Mouse (Mus musculus): ENCODE data around the gene Rpf2.

DNA sequence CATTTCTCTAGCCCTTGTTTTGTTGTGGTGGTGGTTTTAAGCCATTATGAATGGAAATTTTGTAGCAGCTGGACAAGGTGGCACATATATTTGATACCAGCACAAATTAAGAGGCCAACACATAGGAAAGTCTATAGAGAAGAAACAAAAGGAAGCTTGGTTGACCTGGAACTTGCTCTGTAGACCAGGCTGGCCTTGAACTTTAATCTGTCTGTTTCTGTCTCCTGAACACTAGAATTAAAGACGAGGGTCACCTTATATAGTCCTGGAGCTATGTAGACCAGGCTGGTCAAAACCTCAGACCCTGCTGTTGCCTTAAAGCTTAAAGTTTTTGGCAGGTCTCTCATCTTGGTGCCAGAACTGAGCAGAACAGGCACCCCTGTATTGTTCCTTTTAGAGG is 38.7 kb upstream of the Rpf2 start:
- TF ChIP-seq JUND (IDR thresholded peaks at IDR 0.05; ENCODE audit: low read depth, low read length) (no peak), MAX (IDR thresholded peaks at IDR 0.05; ENCODE audit: low read length) (no peak), MYC (IDR thresholded peaks at IDR 0.05; ENCODE audit: low read depth, low read length) (no peak), CTCF (IDR thresholded peaks at IDR 0.05 in 2 of 3, conservative IDR thresholded peaks at IDR 0.05 in 1 of 3; ENCODE audit: control insufficient read depth in 1 of 3, insufficient read depth in 1 of 3, low read depth in 2 of 3, low read length in 3 of 3, poor library complexity in 1 of 3, severe bottlenecking in 1 of 3) (no peak), MXI1 (IDR thresholded peaks at IDR 0.05; ENCODE audit: low read depth, low read length) (no peak), CHD1 (IDR thresholded peaks at IDR 0.05; ENCODE audit: low read depth, low read length) (no peak), ZNF384 (IDR thresholded peaks at IDR 0.05; ENCODE audit: low read depth, low read length) (no peak), USF2 (IDR thresholded peaks at IDR 0.05; ENCODE audit: borderline replicate concordance in 1 of 2, insufficient read depth in 1 of 2, low read depth in 1 of 2, low read length in 2 of 2) (no peak), MEF2A (IDR thresholded peaks at IDR 0.05; ENCODE audit: extremely low read depth, insufficient replicate concordance, low read depth, low read length, poor library complexity, severe bottlenecking) (no peak), CHD2 (IDR thresholded peaks at IDR 0.05; ENCODE audit: low read length) (no peak), SMC3 (IDR thresholded peaks at IDR 0.05; ENCODE audit: low read depth, low read length) (no peak), POLR2A (IDR thresholded peaks at IDR 0.05; ENCODE audit: control insufficient read depth in 1 of 2, insufficient read depth in 1 of 2, low read depth in 1 of 2, low read length in 2 of 2, poor library complexity in 1 of 2) (no peak)

Data from MEL (cell line).